Mouse (Mus musculus) myocyte (in vitro differentiated cells): ENCODE measurements around the gene Cdk5rap3.

Source experiments
- MYOG ChIP-seq, 3 experiments: IDR thresholded peaks; one replicate each; pipeline ENCODE4 v1.6.1; 2011; ENCODE audit warnings: control low read depth in 2 of 3, low read depth in 2 of 3, mild to moderate bottlenecking in 2 of 3; ENCODE audit not compliant: insufficient read length in 2 of 3, control insufficient read depth in 1 of 3, insufficient read depth in 1 of 3
- POLR2A ChIP-seq: IDR thresholded peaks from one replicate; pipeline ENCODE4 v1.6.1; 2011; ENCODE audit warnings: low read depth, mild to moderate bottlenecking, control low read depth, moderate library complexity; ENCODE audit not compliant: insufficient read length
- POLR2AphosphoS2 ChIP-seq: IDR thresholded peaks from one replicate; pipeline ENCODE4 v1.6.1; 2011; ENCODE audit warnings: low read depth, control low read depth; ENCODE audit not compliant: insufficient read length
- USF1 ChIP-seq: IDR thresholded peaks from one replicate; pipeline ENCODE4 v1.6.1; 2011; ENCODE audit warnings: low read depth, mild to moderate bottlenecking, control low read depth, moderate library complexity

- TF ChIP-seq MYOG (IDR thresholded peaks at IDR 0.05; ENCODE audit: control insufficient read depth in 1 of 3, insufficient read depth in 1 of 3, insufficient read length in 2 of 3, low read depth in 2 of 3) (peak in 2 of 3 experiments; percentile 14 to 31), POLR2A (no peak), USF1 (no peak), POLR2AphosphoS2 (no peak)
Measured at GRCm38 (mm10) chr11:96944844-96945580, 28.7 kb upstream of the Cdk5rap3 start.
